In the genomic region with DNA sequence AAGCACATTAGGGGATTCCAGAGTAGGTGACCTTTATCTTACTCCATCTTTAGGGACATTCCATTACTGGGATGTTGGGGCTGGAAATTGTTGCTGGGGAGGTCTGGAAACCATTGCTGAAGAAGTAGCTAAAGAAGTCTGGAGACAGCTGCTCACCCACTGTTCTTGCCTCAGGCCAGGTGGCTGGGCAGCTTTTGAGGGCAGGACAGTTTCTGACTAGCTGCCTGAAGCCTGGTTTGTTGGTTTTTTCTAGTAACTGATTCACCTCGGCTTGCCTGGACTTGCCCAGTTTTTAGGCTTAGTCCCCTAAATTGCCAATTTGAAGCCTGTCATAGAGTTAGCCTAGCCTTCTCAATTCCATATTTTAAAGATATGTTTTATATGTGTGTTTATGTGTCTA, we compare ENCODE assay signal across 24 mouse cellular contexts.
DNase-seq lines count a peak whose midpoint lies in the region; ATAC-seq and TF ChIP-seq lines count a peak whose summit lies in the region.
"Had no signal": no experiment of that assay in that cellular context is flagged by ENCODE, and none has a peak within 500 bp of the region (broad histone marks: within the 10 kb centered on the region; RNA-seq: fewer than 3 reads in every experiment).

No protein-coding gene starts in this region.

- intact Hi-C loops in gastrocnemius, adult 2 months (cut with DNase I), result loop anchor here (5.0 kb wide), 1 partner anchor 35 kb away; no protein-coding TSS in a partner anchor

- TF ChIP-seq CTCF in CH12.LX (conservative IDR thresholded peaks at IDR 0.05 in 1 of 2, IDR thresholded peaks at IDR 0.05 in 1 of 2; ENCODE audit: low read depth in 2 of 2, low read length in 2 of 2), result no peak
- TF ChIP-seq CTCF in gastrocnemius, adult 2 months (IDR thresholded peaks at IDR 0.05), result no peak

- H3K9me3 ChIP-seq in heart, embryonic 10.5 days, result no peaks in the 10 kb centered on the region
- no peaks in the 10 kb centered on the region for H3K9me3 ChIP-seq in CH12.LX (replicated peaks; ENCODE audit: low read length)
- no peaks in the 10 kb centered on the region for H3K9me3 ChIP-seq in hindbrain, embryonic 11.5 days (ENCODE audit: control insufficient read depth, low read length)
- H3K9me3 ChIP-seq: embryonic facial prominence, embryonic 13.5 days; embryonic facial prominence, embryonic 15.5 days; forebrain, embryonic 10.5 days; forebrain, embryonic 12.5 days had no signal

- H3K27me3 ChIP-seq in heart, embryonic 10.5 days (ENCODE audit: insufficient read depth, poor library complexity, severe bottlenecking), result no peaks in the 10 kb centered on the region
- peaks cover 29% of the 10 kb centered on the region for H3K27me3 ChIP-seq in CH12.LX (replicated peaks)
- H3K27me3 ChIP-seq in hindbrain, embryonic 11.5 days (ENCODE audit: control insufficient read depth, insufficient read depth, low read length), result no peaks in the 10 kb centered on the region
- H3K27me3 ChIP-seq: embryonic facial prominence, embryonic 13.5 days; embryonic facial prominence, embryonic 15.5 days; forebrain, embryonic 12.5 days had no signal

- no peak for TF ChIP-seq POLR2A in CH12.LX (IDR thresholded peaks at IDR 0.05; ENCODE audit: low read depth, low read length)

- ATAC-seq in hindbrain, embryonic 11.5 days (ENCODE audit: low FRiP score), result no peak
- ATAC-seq: CD4-positive, CD25-positive, alpha-beta regulatory T cell, adult 4 months; forebrain, embryonic 14.5 days; forebrain, embryonic 16.5 days had no signal

- H3K36me3 ChIP-seq in heart, embryonic 10.5 days, result no peaks in the 10 kb centered on the region
- H3K36me3 ChIP-seq in CH12.LX (replicated peaks in 1 of 2; ENCODE audit: control insufficient read depth in 1 of 2, insufficient read depth in 1 of 2, low read length in 1 of 2), result no peaks in the 10 kb centered on the region
- H3K36me3 ChIP-seq in hindbrain, embryonic 11.5 days (ENCODE audit: control insufficient read depth, insufficient read depth, low read length), result no peaks in the 10 kb centered on the region
- H3K36me3 ChIP-seq: embryonic facial prominence, embryonic 13.5 days; embryonic facial prominence, embryonic 15.5 days; forebrain, embryonic 10.5 days; forebrain, embryonic 12.5 days had no signal

- TF ChIP-seq EP300 in CH12.LX (IDR thresholded peaks at IDR 0.05; ENCODE audit: low read length), result peak; percentile 77

- H3K4me3 ChIP-seq in heart, embryonic 10.5 days, result no peak overlapping the region
- no peak overlapping the region for H3K4me3 ChIP-seq in CH12.LX (replicated peaks in 1 of 3; ENCODE audit: low read depth in 2 of 3, low read length in 2 of 3, poor library complexity in 1 of 3)
- no peak overlapping the region for H3K4me3 ChIP-seq in hindbrain, embryonic 11.5 days (ENCODE audit: low read depth, low read length)
- no peak overlapping the region for H3K4me3 ChIP-seq in gastrocnemius, adult 2 months
- H3K4me3 ChIP-seq: embryonic facial prominence, embryonic 13.5 days; embryonic facial prominence, embryonic 15.5 days; erythroblast, embryonic 14.5 days; forebrain, embryonic 10.5 days; forebrain, embryonic 12.5 days had no signal

- dilution Hi-C loops in CH12.LX (cut with MboI; ENCODE audit: extremely low pct_ligation_motif_present, extremely low pct_unique_long_range_greater_than_20kb, low sequenced_read_pairs), result no loop called here

- DNase-seq in heart, embryonic 10.5 days (ENCODE audit: low spot score), result peak; percentile 47
- no peak for DNase-seq in heart, postnatal 4 days
- no peak for DNase-seq in CH12.LX (ENCODE audit: extremely low read depth)
- no peak for DNase-seq in hindbrain, embryonic 11.5 days (ENCODE audit: low spot score)
- no peak for DNase-seq in gastrocnemius, adult 2 months
- DNase-seq: adrenal gland, adult 2 months; adrenal gland, postnatal 10 days; adrenal gland, postnatal 25 days; B cell, adult 2 months; cerebellum, adult 11 months; cerebellum, adult 18-20 months; cerebellum, adult 8-10 months; cerebellum, adult 9-11 months; cerebellum, postnatal 14 days; cerebellum, postnatal 36 days; embryo, embryonic 11 days had no signal

- H3K4me2 ChIP-seq in CH12.LX (ENCODE audit: insufficient read depth, low read depth, poor library complexity, severe bottlenecking), result 0 out of 2 replicates have a peak overlapping the region, but pooled peaks have one; percentile 1
- no peak overlapping the region for H3K4me2 ChIP-seq in hindbrain, embryonic 11.5 days (replicated peaks; ENCODE audit: low read depth, low read length)
- H3K4me2 ChIP-seq: embryonic facial prominence, embryonic 13.5 days; embryonic facial prominence, embryonic 15.5 days; forebrain, embryonic 12.5 days had no signal

- WGBS in heart, embryonic 10.5 days, result 76% methylated on average over 1 of the region's 1 CpGs
- WGBS in hindbrain, embryonic 11.5 days, result 70% methylated on average over 1 of the region's 1 CpGs

- no peaks in the 10 kb centered on the region for H3K79me2 ChIP-seq in CH12.LX (replicated peaks; ENCODE audit: control insufficient read depth, extremely low read depth, insufficient read depth, poor library complexity, severe bottlenecking)

- H3K4me1 ChIP-seq in heart, embryonic 10.5 days, result no peaks in the 10 kb centered on the region
- peaks cover 15 to 16% of the 10 kb centered on the region in 2 experiments for H3K4me1 ChIP-seq in CH12.LX (ENCODE audit: control insufficient read depth in 1 of 2, insufficient read depth in 2 of 2)
- no peaks in the 10 kb centered on the region for H3K4me1 ChIP-seq in hindbrain, embryonic 11.5 days (replicated peaks; ENCODE audit: control insufficient read depth, insufficient read depth, low read length)
- H3K4me1 ChIP-seq: embryonic facial prominence, embryonic 13.5 days; embryonic facial prominence, embryonic 15.5 days; forebrain, embryonic 10.5 days; forebrain, embryonic 12.5 days had no signal

- H3K9ac ChIP-seq in CH12.LX (ENCODE audit: insufficient read depth, low read depth), result no peak overlapping the region
- H3K9ac ChIP-seq in hindbrain, embryonic 11.5 days (ENCODE audit: low read depth, low read length), result no peak overlapping the region
- H3K9ac ChIP-seq: embryonic facial prominence, embryonic 13.5 days; embryonic facial prominence, embryonic 15.5 days; forebrain, embryonic 12.5 days had no signal

- H3K27ac ChIP-seq in heart, embryonic 10.5 days, result no peak overlapping the region
- no peak overlapping the region for H3K27ac ChIP-seq in CH12.LX (ENCODE audit: insufficient read depth, low read depth)
- no peak overlapping the region for H3K27ac ChIP-seq in hindbrain, embryonic 11.5 days (ENCODE audit: low read depth, low read length)
- H3K27ac ChIP-seq in gastrocnemius, adult 2 months, result no peak overlapping the region
- H3K27ac ChIP-seq: embryonic facial prominence, embryonic 13.5 days; embryonic facial prominence, embryonic 15.5 days; forebrain, embryonic 10.5 days; forebrain, embryonic 12.5 days had no signal

- TF ChIP-seq RAD21 in CH12.LX (IDR thresholded peaks at IDR 0.05; ENCODE audit: low read depth, low read length), result no peak

- in situ Hi-C loops in CH12.LX (cut with MboI; ENCODE audit: low pct_ligation_motif_present, low pct_unique_long_range_greater_than_20kb, low sequenced_read_pairs), result no loop called here

TF ChIP-seq in CH12.LX, 34 proteins besides CTCF, POLR2A, EP300 and RAD21:
- TF ChIP-seq MEF2A (IDR thresholded peaks at IDR 0.05; ENCODE audit: borderline replicate concordance, low read depth, low read length) (peak; percentile 95), CHD2 (IDR thresholded peaks at IDR 0.05; ENCODE audit: low read length) (no peak), ZNF384 (IDR thresholded peaks at IDR 0.05; ENCODE audit: low read depth, low read length) (peak; percentile 71), NRF1 (IDR thresholded peaks at IDR 0.05; ENCODE audit: low read depth, low read length) (0 out of 2 replicates have a peak, but pooled peaks have one; percentile 13), ELF1 (IDR thresholded peaks at IDR 0.05; ENCODE audit: low read depth, low read length) (no peak), CHD1 (IDR thresholded peaks at IDR 0.05; ENCODE audit: low read depth, low read length) (peak; percentile 97), JUN (IDR thresholded peaks at IDR 0.05; ENCODE audit: insufficient read depth, low read depth, low read length) (peak; percentile 71), HCFC1 (IDR thresholded peaks at IDR 0.05; ENCODE audit: low read depth, low read length) (no peak), SIN3A (IDR thresholded peaks at IDR 0.05; ENCODE audit: low read length) (no peak), MYC (IDR thresholded peaks at IDR 0.05; ENCODE audit: low read depth, low read length) (0 out of 2 replicates have a peak, but pooled peaks have one; percentile 47), NELFE (IDR thresholded peaks at IDR 0.05; ENCODE audit: low read depth, low read length) (no peak), IRF4 (IDR thresholded peaks at IDR 0.05; ENCODE audit: low read depth, low read length) (peak; percentile 69; the same call in 1 of the 2 replicates), PAX5 (IDR thresholded peaks at IDR 0.05; ENCODE audit: low read length) (no peak), MAFK (IDR thresholded peaks at IDR 0.05; ENCODE audit: insufficient replicate concordance, low read length) (peak; percentile 18; the same call in 1 of the 2 replicates), TCF12 (IDR thresholded peaks at IDR 0.05; ENCODE audit: low read depth, low read length) (peak; percentile 88)
TF ChIP-seq in CH12.LX: peak in this region for 9.
